Mouse (Mus musculus): Measurements from ENCODE around the gene Brwd3. TPM values are rescaled to one million over a fixed set of nuclear protein-coding genes. Genes with fewer than 3 reads are reported as not detected.

Gene Brwd3
- total RNA-seq, 1 experiment from 2014 or later: 22.9 TPM

Other genes starting within 250 kb of the Brwd3 start
- gene Gm379, start 169.5 kb downstream of the Brwd3 start, total RNA-seq (2017): not detected in 2 replicates
- gene Hmgn5, start 179.0 kb upstream of the Brwd3 start, total RNA-seq (2017): 9.9 and 10.8 TPM in 2 replicates

Data from neutrophil, adult 5-6 weeks (primary cell).